Mouse (Mus musculus) liver, postnatal 0 days (tissue): ENCODE results near the gene Gm20828. TPM values are rescaled to one million over a fixed set of nuclear protein-coding genes. Genes with fewer than 3 reads are reported as not detected.
"Not testable (repeated sequence)": the region's sequence is repeated elsewhere in the genome, so short reads cannot be mapped to it uniquely, and the experiment has no call there.

Experiments
- ATAC-seq: fragments of 200-750 bp; cut with Nextera tagmentation; 2 replicates; pipeline ENCODE4 v1.8.0; 2017; ENCODE audit warnings: mild to moderate bottlenecking, moderate library complexity
- DNase-seq: peaks from one replicate; pipeline ENCODE4 v3.0.0-alpha.2; 2016
- H3K27ac ChIP-seq: fragments of 300-500 bp; sonication (generic); 2 replicates; pipeline ENCODE4 v1.5.1; 2014; ENCODE audit warnings: antibody characterized with exemption, moderate library complexity, mild to moderate bottlenecking, low read depth
- H3K27me3 ChIP-seq: fragments of 300-500 bp; sonication (generic); 2 replicates; pipeline ENCODE4 v1.6.1; 2014; ENCODE audit warnings: low read length, control low read depth, mixed read lengths; ENCODE audit not compliant: insufficient read depth
- H3K36me3 ChIP-seq: fragments of 300-500 bp; sonication (generic); replicated peaks from 2 replicates; pipeline ENCODE4 v1.6.1; 2014; ENCODE audit warnings: mild to moderate bottlenecking, control low read depth, low read length, moderate library complexity, mixed read lengths; ENCODE audit not compliant: insufficient read depth
- H3K4me1 ChIP-seq: fragments of 300-500 bp; sonication (generic); 2 replicates; pipeline ENCODE4 v1.6.1; 2014; ENCODE audit warnings: antibody characterized with exemption, mild to moderate bottlenecking, control low read depth; ENCODE audit not compliant: insufficient read depth
- H3K4me2 ChIP-seq: fragments of 300-500 bp; sonication (generic); 2 replicates; pipeline ENCODE4 v1.6.1; 2014; ENCODE audit warnings: low read depth, mild to moderate bottlenecking, low read length, moderate library complexity, mixed read lengths
- H3K4me3 ChIP-seq: fragments of 300-500 bp; sonication (generic); 2 replicates; pipeline ENCODE4 v1.5.1; 2014; ENCODE audit warnings: low read depth, low read length
- H3K9ac ChIP-seq: fragments of 300-500 bp; sonication (generic); replicated peaks from 2 replicates; pipeline ENCODE4 v1.6.1; 2014; ENCODE audit warnings: mild to moderate bottlenecking, moderate library complexity
- H3K9me3 ChIP-seq: fragments of 300-500 bp; sonication (generic); 2 replicates; pipeline ENCODE4 v1.6.1; 2016; ENCODE audit warnings: mild to moderate bottlenecking, control low read depth, low read length, mixed read lengths
- WGBS: fragments of 180-500 bp; shearing (Covaris S2); extraction: QIAGEN DNeasy Blood & Tissue Kit; methylation state at CpG from one replicate; pipeline ENCODE4 v1.1.7; 2014; ENCODE audit not compliant: insufficient replicate concordance; 5-methylcytosine and 5-hydroxymethylcytosine counted together
- polyA plus RNA-seq: library from polyadenylated mRNA; unstranded; fragments of >200 nt; fragmentation: Nextera tagmentation; extraction: Ambion mirVana; gene quantifications from 2 replicates; pipeline ENCODE4 v1.2.1, GENCODE M21; 2015

Gene Gm20828
- not detected in 2 replicates for polyA plus RNA-seq

DNA sequence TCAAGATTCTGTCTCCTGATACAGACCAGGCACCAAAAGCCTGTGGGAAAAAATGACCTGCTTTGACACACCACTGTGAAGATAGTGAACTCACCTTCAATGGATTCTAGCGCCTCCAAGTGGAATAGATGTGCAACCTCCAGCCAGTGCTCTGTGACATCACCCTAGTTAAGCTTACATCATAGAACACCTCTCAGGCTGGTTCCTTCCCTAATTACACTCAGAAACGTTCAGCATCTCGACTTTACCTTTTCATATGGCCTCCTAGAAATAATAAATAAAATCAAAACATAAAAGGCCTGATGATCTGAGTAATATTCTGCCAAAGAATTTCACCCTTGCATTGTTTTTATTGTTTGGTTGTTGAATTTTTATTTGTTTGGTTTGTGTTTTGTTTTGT is at the start of gene Gm20828:
Gene Gm20828 (minus strand): TSS at position 101 of the 400 bp plus-strand sequence.
- not testable (repeated sequence) for H3K4me1 ChIP-seq, DNase-seq, ATAC-seq, H3K4me2 ChIP-seq, H3K9me3 ChIP-seq, H3K4me3 ChIP-seq, H3K36me3 ChIP-seq, H3K9ac ChIP-seq, H3K27ac ChIP-seq, H3K27me3 ChIP-seq
- WGBS: no CpG with 5 or more reads among the region's 3 CpGs
